Mouse (Mus musculus) embryonic facial prominence, embryonic 14.5 days (tissue): Measurements from ENCODE around the gene Cavin1. TPM values are rescaled to one million over a fixed set of nuclear protein-coding genes. Genes with fewer than 3 reads are reported as not detected.

Experiments
- ATAC-seq: fragments of 200-750 bp; cut with Nextera tagmentation; 2 replicates; pipeline ENCODE4 v1.8.0; 2017; ENCODE audit warnings: low read depth, moderate number of reproducible peaks, moderate TSS enrichment
- DNase-seq: peaks from one replicate; pipeline ENCODE4 v3.0.0-alpha.2; 2015; ENCODE audit warnings: low spot score
- H3K27ac ChIP-seq: fragments of 300-500 bp; sonication (generic); replicated peaks from 2 replicates; pipeline ENCODE4 v1.5.1; 2014; ENCODE audit warnings: low read depth, mild to moderate bottlenecking, low read length, moderate library complexity
- H3K27me3 ChIP-seq: fragments of 300-500 bp; sonication (generic); replicated peaks from 2 replicates; pipeline ENCODE4 v1.6.1; 2014; ENCODE audit warnings: low read length; ENCODE audit not compliant: control insufficient read depth, insufficient read depth
- H3K36me3 ChIP-seq: fragments of 300-500 bp; sonication (generic); 2 replicates; pipeline ENCODE4 v1.6.1; 2014; ENCODE audit warnings: low read length, mixed read lengths; ENCODE audit not compliant: control insufficient read depth, insufficient read depth
- H3K4me1 ChIP-seq: fragments of 300-500 bp; sonication (generic); 2 replicates; pipeline ENCODE4 v1.6.1; 2014; ENCODE audit warnings: antibody characterized with exemption, low read length; ENCODE audit not compliant: control insufficient read depth, insufficient read depth
- H3K4me2 ChIP-seq: fragments of 300-500 bp; sonication (generic); 2 replicates; pipeline ENCODE4 v1.6.1; 2014; ENCODE audit warnings: low read depth, mild to moderate bottlenecking, low read length, moderate library complexity, mixed read lengths
- H3K4me3 ChIP-seq: fragments of 300-500 bp; sonication (generic); 2 replicates; pipeline ENCODE4 v1.5.1; 2014; ENCODE audit warnings: low read depth, mild to moderate bottlenecking, low read length
- H3K9ac ChIP-seq: fragments of 300-500 bp; sonication (generic); 2 replicates; pipeline ENCODE4 v1.6.1; 2014; ENCODE audit warnings: low read depth, mild to moderate bottlenecking, low read length, moderate library complexity, mixed read lengths
- H3K9me3 ChIP-seq: fragments of 300-500 bp; sonication (generic); 2 replicates; pipeline ENCODE4 v1.6.1; 2016; ENCODE audit warnings: low read length; ENCODE audit not compliant: control insufficient read depth
- WGBS: fragments of 180-500 bp; shearing (Covaris S2); extraction: QIAGEN DNeasy Blood & Tissue Kit; methylation state at CpG from one replicate; pipeline ENCODE4 v1.1.7; 2014; 5-methylcytosine and 5-hydroxymethylcytosine counted together
- polyA plus RNA-seq: library from polyadenylated mRNA; unstranded; fragments of >200 nt; fragmentation: Nextera tagmentation; extraction: Ambion mirVana; gene quantifications from 2 replicates; pipeline ENCODE4 v1.2.1, GENCODE M21; 2014

The Cavin1 gene
- polyA plus RNA-seq, 1 experiment from 2014 or later, result 160 TPM

DNA sequence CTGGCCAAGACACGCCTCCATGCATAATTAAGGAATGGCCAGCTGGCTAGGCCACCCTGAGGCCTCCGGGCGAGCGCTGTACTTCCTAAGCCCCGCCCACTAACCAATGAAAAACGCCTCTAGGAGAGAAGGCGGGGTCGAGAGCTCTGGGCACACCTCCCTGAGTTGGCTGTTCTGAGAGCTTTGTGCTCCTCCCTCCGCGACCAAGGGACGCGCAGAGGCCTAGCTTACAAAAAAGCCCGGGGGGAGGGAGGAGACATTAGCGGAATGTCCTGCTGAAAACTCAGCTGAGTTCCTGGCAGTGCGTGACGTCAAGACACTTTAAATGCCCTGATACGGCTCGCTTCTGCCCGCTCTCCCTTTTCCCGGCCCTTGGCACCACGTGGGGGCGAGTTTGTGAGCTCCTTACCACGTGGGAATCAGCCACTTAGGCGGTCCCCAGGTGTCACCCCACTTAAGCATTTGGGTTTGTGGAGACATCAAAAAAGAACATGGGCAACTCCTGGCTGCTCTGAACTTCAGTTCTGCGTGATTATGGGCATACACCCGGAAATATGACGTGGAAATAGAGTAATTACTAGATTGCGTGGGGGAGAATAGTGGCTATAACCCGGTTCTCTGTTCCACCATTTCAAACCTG lies 31.1 kb downstream of the Cavin1 start, which contains the start of gene Stat3:
Stat3 (minus strand) TSS at position 29 of the 640 bp plus-strand sequence.
- H3K4me3 ChIP-seq, result peak within 1 kb of the TSS; percentile 92
- H3K9ac ChIP-seq, result peak within 1 kb of the TSS; percentile 90
- ATAC-seq (peak; percentile 98), DNase-seq (peak; percentile 100)
- peak within 1 kb of the TSS; percentile 90 for H3K27ac ChIP-seq
- H3K27me3 ChIP-seq, result no peaks in the 10 kb centered on the region
- peaks cover 14% of the 10 kb centered on the region for H3K4me1 ChIP-seq
- H3K4me2 ChIP-seq, result peak within 1 kb of the TSS; percentile 71
- no peaks in the 10 kb centered on the region for H3K36me3 ChIP-seq
- H3K9me3 ChIP-seq, result no peaks in the 10 kb centered on the region
- WGBS, result 1% methylated on average over 26 of the region's 29 CpGs

DNA sequence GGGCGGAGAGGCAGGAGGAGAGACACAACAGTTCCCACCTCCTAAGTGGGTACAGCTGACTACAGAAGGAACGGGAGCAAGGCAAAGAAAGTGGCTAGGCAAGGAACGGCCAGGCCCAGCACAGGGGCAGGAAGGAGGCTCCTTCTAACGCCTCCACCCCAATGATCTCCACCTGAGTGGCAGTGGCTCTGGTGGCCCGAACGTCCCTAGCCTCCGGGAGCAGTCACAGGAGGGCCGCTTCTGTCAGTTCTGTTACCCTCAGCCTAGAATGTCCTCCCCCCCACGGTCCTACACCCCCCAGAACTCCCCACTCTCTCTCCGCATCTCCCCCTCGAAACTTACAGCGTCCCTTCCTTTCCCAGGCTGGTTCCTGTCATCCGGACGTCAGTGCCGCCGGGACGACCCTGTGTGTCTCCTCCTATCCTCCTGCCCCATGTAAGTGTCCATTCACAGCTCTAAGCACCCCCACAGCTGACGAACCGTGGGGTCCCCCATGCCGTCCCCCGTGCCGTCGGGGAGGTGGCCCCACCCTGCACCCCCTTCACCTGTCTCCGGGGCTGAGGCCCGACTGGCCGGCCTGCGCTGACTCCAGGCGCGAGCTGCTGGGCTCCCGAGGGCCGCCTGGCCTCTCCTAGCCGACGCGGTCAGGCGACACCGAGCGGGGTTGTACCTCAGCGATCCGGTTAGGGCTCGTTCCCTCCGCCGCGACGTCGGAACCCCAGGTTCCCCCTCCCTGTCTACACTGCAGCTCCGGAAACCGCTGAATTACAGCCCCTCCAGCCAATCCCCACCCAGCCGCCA lies 31.8 kb downstream of the Cavin1 start:
- peak overlapping the region; percentile 90 for H3K27ac ChIP-seq
- ATAC-seq (peak; percentile 1; the same call in 1 of the 2 replicates), DNase-seq (no peak)
- WGBS, result under 1% methylated on average over 38 of the region's 48 CpGs
- H3K36me3 ChIP-seq, result no peaks in the 10 kb centered on the region
- no peaks in the 10 kb centered on the region for H3K27me3 ChIP-seq
- H3K4me2 ChIP-seq, result peak overlapping the region; percentile 71
- H3K9me3 ChIP-seq, result no peaks in the 10 kb centered on the region
- H3K4me3 ChIP-seq, result peak overlapping the region; percentile 92
- peaks cover 14% of the 10 kb centered on the region for H3K4me1 ChIP-seq
- H3K9ac ChIP-seq, result peak overlapping the region; percentile 90

DNA sequence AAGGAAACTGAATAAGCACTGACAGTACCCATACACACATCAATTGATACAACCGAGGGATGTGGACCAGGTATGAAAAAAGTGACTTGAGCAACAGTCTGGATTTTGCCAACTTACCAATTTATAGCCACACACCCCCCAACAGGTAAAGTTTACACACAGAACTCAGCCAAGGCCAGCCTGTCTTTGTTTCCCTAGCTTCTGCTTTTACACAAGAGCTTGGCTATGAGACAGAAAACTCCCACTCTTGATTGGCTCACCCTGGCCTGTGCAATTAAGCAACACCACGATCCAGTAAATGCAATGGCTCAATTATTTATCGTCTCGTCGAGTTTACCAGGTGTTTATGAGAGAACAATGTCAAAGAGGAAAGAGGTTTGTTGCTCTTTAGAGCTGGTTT lies 32.6 kb downstream of the Cavin1 start:
- H3K36me3 ChIP-seq, result no peaks in the 10 kb centered on the region
- 0 out of 2 replicates have a peak overlapping the region, but pooled peaks have one; percentile 30 for H3K9ac ChIP-seq
- H3K27me3 ChIP-seq, result no peaks in the 10 kb centered on the region
- peak; percentile 52 for DNase-seq
- H3K4me1 ChIP-seq, result peaks cover 14% of the 10 kb centered on the region
- peak overlapping the region; percentile 71 for H3K4me2 ChIP-seq
- 19% methylated on average over 5 of the region's 5 CpGs for WGBS
- H3K9me3 ChIP-seq, result no peaks in the 10 kb centered on the region
- H3K27ac ChIP-seq, result no peak overlapping the region
- peak overlapping the region; percentile 92 for H3K4me3 ChIP-seq
- no peak for ATAC-seq

DNA sequence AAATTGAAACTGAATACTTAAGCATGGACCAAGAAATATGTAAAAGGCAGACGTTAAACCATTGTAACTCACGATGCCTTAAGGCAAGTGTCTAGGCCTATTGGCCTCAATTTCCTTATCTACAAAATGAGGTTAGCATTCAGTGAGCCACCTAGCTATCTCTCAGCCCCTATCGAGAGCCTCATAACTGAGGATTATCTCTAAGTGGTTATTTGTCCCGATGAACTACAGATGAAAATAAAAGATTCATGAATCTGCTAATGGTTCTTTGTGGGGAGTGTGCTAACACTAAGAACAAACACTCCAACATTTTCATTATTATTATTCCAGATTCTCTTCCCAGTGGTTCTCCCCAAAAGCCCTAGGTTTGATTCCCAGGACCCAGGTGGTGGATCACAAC lies 33.4 kb downstream of the Cavin1 start:
- H3K4me2 ChIP-seq, result peak overlapping the region; percentile 71
- no peak overlapping the region for H3K27ac ChIP-seq
- ATAC-seq (no peak), DNase-seq (no peak)
- peaks cover 14% of the 10 kb centered on the region for H3K4me1 ChIP-seq
- no peak overlapping the region for H3K9ac ChIP-seq
- no peaks in the 10 kb centered on the region for H3K27me3 ChIP-seq
- no peaks in the 10 kb centered on the region for H3K9me3 ChIP-seq
- H3K4me3 ChIP-seq, result peak overlapping the region; percentile 92; the same call in 1 of the 2 replicates
- no peaks in the 10 kb centered on the region for H3K36me3 ChIP-seq
- WGBS, result 64% methylated on average over 4 of the region's 4 CpGs

DNA sequence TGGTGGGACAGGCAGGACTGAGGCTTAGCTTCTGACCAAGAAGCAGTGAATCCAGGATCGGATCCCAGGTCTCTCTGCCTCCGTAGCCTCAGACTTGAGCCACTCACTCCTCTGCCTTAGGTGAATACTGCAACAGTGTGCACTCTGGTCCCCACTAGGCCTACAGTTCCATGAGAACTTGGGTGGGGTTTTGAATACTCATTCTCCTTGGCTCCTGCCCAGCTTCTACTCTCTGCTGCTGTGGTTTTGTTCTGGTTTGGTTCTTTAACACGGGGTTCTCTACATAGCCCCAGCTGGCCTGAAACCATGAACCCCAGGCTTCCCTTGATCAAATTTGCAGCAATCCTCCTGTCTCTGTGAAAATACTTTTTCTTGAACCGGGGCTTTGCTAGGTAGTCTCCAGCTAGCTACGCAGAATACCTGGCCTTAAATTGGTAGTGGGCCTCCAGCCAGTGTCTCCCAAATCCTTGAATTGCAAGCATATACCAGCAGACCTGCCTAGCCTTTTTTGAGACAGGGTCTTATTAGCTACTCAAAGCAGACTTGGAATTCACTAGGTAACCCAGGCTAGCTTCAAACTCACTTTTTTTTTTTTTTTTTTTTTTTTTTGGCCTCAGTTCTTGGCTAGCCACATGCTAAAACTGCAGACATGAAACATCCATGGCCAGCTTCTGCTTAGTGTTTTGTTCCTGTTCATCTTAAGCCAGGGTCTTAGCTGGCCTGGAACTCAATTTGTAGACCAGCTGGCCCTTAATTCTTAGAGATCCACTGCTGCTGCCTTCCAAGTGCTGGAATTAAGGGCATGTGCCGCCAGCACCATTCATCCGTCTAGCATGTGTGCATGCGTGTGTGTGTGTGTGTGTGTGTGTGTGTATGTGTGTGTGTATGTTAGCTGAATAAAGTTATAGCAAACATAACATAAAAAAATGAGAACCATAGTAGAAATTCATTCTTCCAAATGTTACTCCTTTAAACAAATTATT lies 35.0 kb downstream of the Cavin1 start:
- peak; percentile 48 for DNase-seq
- ATAC-seq, result no peak
- Histone ChIP-seq H3K27me3 (no peaks in the 10 kb centered on the region), H3K9me3 (no peaks in the 10 kb centered on the region), H3K9ac (no peak overlapping the region), H3K4me2 (no peak overlapping the region), H3K27ac (peak overlapping the region; percentile 33; the same call in 1 of the 2 replicates), H3K4me3 (no peak overlapping the region), H3K4me1 (peaks cover 14% of the 10 kb centered on the region), H3K36me3 (no peaks in the 10 kb centered on the region)
- WGBS, result 79% methylated on average over 8 of the region's 8 CpGs

DNA sequence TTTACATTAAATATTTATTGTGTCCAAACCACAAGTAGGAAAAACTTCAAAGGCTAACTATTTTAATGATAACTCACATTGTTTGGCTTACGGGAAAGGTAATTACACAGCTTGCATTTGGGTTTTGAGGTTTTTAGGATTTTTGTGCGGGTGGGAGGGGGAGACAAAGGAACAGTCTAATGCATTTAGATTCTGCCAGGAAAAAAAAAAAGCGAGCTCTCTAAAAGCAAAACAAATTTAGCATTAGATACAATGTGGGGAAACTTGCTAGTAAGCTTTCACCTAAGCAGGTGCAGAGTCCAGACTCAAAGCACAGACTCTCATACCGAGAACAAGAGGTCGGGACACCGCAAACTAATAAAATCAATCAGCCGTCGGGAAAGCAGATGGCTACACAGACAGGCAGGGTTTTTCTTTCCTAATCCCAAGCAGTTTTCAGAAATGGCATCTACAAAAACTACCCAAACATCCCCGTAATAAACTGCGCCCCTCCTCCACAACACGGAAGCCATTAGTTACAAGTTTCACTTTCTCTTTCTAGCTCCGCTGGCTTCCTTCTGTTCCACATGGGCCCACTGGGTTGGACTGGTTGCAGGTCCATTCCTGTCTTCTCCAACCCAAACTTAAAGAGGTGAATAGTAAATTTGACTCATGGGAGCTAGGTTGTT lies 39.3 kb downstream of the Cavin1 start:
- Histone ChIP-seq H3K27ac (no peak overlapping the region), H3K27me3 (no peaks in the 10 kb centered on the region), H3K36me3 (no peaks in the 10 kb centered on the region), H3K9me3 (no peaks in the 10 kb centered on the region), H3K4me3 (no peak overlapping the region), H3K4me2 (peak overlapping the region; percentile 25), H3K9ac (no peak overlapping the region), H3K4me1 (no peaks in the 10 kb centered on the region)
- ATAC-seq (0 out of 2 replicates have a peak, but pooled peaks have one; percentile 33), DNase-seq (peak; percentile 15)
- WGBS, result 63% methylated on average over 12 of the region's 12 CpGs

DNA sequence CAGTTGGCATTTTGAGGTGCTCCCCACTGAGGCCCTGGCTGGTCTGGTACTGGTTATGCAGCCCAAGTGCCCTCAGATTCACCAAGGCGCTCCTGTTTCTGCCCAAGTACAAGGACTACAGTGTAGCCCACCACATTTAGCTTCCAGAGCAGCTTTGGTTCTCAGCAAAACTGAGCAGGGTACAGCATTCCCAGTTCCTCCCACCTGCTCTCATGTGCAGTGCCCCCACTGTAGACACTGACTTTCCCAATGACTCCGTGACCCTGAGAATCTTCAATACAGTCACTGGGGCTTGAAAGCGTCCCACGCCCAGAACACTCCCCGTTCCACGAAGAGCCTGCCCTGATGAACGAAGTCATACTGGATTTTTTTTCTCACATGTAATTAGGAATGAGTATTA lies 40.1 kb downstream of the Cavin1 start:
- H3K9me3 ChIP-seq, result no peaks in the 10 kb centered on the region
- no peak for DNase-seq
- no peak overlapping the region for H3K4me2 ChIP-seq
- 76% methylated on average over 7 of the region's 7 CpGs for WGBS
- H3K27me3 ChIP-seq, result no peaks in the 10 kb centered on the region
- H3K4me1 ChIP-seq, result no peaks in the 10 kb centered on the region
- ATAC-seq, result no peak
- no peaks in the 10 kb centered on the region for H3K36me3 ChIP-seq
- H3K4me3 ChIP-seq, result no peak overlapping the region
- no peak overlapping the region for H3K9ac ChIP-seq
- no peak overlapping the region for H3K27ac ChIP-seq

DNA sequence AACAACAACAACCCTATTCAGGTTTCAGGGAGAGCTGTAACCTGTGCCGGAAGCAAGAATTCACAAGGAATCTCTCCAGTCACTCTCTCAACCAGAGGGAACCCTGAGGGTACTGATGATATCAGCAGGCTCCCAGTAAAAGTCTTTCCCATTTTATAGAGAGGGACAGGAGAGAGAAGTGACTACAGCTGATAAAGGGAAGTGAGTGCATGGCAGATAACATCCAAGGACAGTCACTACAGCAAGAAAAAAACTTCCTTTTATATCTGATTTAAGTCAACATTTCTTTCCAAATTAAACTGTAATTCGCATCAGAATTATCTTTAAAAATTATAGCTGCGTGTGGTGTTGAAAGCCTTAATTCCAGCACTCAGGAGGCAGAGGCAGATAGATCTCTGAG lies 43.3 kb downstream of the Cavin1 start:
- 74% methylated on average over 3 of the region's 3 CpGs for WGBS
- DNase-seq, result no peak
- Histone ChIP-seq H3K9ac (no peak overlapping the region), H3K36me3 (no peaks in the 10 kb centered on the region), H3K27ac (no peak overlapping the region), H3K27me3 (no peaks in the 10 kb centered on the region), H3K4me2 (no peak overlapping the region), H3K4me1 (no peaks in the 10 kb centered on the region), H3K4me3 (no peak overlapping the region), H3K9me3 (no peaks in the 10 kb centered on the region)
- no peak for ATAC-seq
